Mouse (Mus musculus) testis, adult 10 weeks (tissue): ENCODE measurements around the gene Hmga1. TPM values are rescaled to one million over a fixed set of nuclear protein-coding genes. Genes with fewer than 3 reads are reported as not detected.

Experiments used
- polyA plus RNA-seq: library from polyadenylated mRNA; stranded (reverse); fragments of 350-450 nt; fragmentation: Illumina TruSeq; extraction: RNeasy Lipid Tissue Mini Kit (QIAGEN cat#74804); gene quantifications from one replicate; pipeline ENCODE4 v1.2.3, GENCODE M21; 2014; ENCODE audit warnings: low read depth, low replicate concordance

Hmga1 gene
- 14.2 TPM for polyA plus RNA-seq

GRCm38 (mm10) chr17:27556315-27557011 lies at the start of gene Hmga1:
TSS of gene Hmga1 (plus strand) at chr17:27556497.

GRCm38 (mm10) chr17:27521303-27521702 lies 35.0 kb upstream of the Hmga1 start, which contains the start of gene Grm4:
TSS of gene Grm4 (minus strand) at chr17:27521403.

GRCm38 (mm10) chr17:27565163-27565941 lies 9.1 kb downstream of the Hmga1 start, which contains the start of gene AI413582:
TSS of gene AI413582 (minus strand) at chr17:27565756.

Other genes starting within 250 kb of the Hmga1 start
- not detected for gene Grm4, start 35.1 kb upstream of the Hmga1 start, polyA plus RNA-seq
- not detected for gene AI413582, start 9.3 kb downstream of the Hmga1 start, polyA plus RNA-seq
- gene Nudt3, start 67.0 kb downstream of the Hmga1 start, polyA plus RNA-seq, result 26.3 TPM
- not detected for gene RPS10-NUDT3, start 78.7 kb downstream of the Hmga1 start, polyA plus RNA-seq
- 24.5 TPM for gene Rps10, start 80.2 kb downstream of the Hmga1 start, polyA plus RNA-seq
- 1.9 TPM for gene Pacsin1, start 99.0 kb downstream of the Hmga1 start, polyA plus RNA-seq
- gene Spdef, start 172.5 kb downstream of the Hmga1 start, polyA plus RNA-seq, result not detected